Mouse (Mus musculus): ENCODE data around the gene Ube3b. TPM values are rescaled to one million over a fixed set of nuclear protein-coding genes. Genes with fewer than 3 reads are reported as not detected.

Ube3b gene
- total RNA-seq, 2 experiments from 2014 or later = 62.7 to 67.8 TPM

Small RNAs within 50 kb of the gene (microRNA-seq; reads per million reads assigned to microRNA genes)
- gene Mir7027 (ENCODE audit: borderline number of aligned reads in 2 of 2) = 0 reads per million in 2 experiments

Other genes starting within 250 kb of the Ube3b start
- gene Acacb, start 234.1 kb upstream of the Ube3b start, total RNA-seq (2021) = 100 to 1,000 TPM; 130 to 232 TPM
- not detected for gene Foxn4, start 106.8 kb upstream of the Ube3b start, total RNA-seq (2021)
- under 1 TPM; 0.23 to 0.64 TPM for gene Myo1h, start 91.4 kb upstream of the Ube3b start, total RNA-seq (2021)
- 10 to 100 TPM; 72.4 to 72.6 TPM for gene Kctd10, start 99 bp upstream of the Ube3b start, total RNA-seq (2021)
- 10 to 100 TPM; 19.4 to 29.9 TPM for gene Mmab, start 63.5 kb downstream of the Ube3b start, total RNA-seq (2021)
- 10 to 100 TPM; 26.1 to 44.5 TPM for gene Mvk, start 63.7 kb downstream of the Ube3b start, total RNA-seq (2021)
- gene Fam222a, start 187.4 kb downstream of the Ube3b start, total RNA-seq (2021) = 10 to 100 TPM; 62.7 to 76.0 TPM

All from adrenal gland, adult 18-20 months (tissue).